Mouse (Mus musculus) stomach, postnatal 0 days (tissue): ENCODE data around the gene Zc2hc1b.

ENCODE experiments used
- CTCF ChIP-seq: IDR thresholded peaks from 2 replicates; pipeline ENCODE4 v1.5.1; 2016; ENCODE audit warnings: antibody characterized with exemption, low read depth, mild to moderate bottlenecking, moderate library complexity
- EP300 ChIP-seq: optimal IDR thresholded peaks from 2 replicates; pipeline ENCODE3; 2016; ENCODE audit warnings: antibody characterized with exemption

- TF ChIP-seq EP300 (peak; percentile 25), CTCF (no peak)
These were observed 6.9 kb downstream of the Zc2hc1b start for GRCm38 (mm10) chr10:13170739-13171448.
